Mouse (Mus musculus): Measurements from ENCODE around the gene Ache.
A peak's percentile ranks its signal among the peaks of the same experiment; 100 is the strongest.
"Not testable (repeated sequence)": the region's sequence is repeated elsewhere in the genome, so short reads cannot be mapped to it uniquely, and the experiment has no call there.

Ache gene

DNA sequence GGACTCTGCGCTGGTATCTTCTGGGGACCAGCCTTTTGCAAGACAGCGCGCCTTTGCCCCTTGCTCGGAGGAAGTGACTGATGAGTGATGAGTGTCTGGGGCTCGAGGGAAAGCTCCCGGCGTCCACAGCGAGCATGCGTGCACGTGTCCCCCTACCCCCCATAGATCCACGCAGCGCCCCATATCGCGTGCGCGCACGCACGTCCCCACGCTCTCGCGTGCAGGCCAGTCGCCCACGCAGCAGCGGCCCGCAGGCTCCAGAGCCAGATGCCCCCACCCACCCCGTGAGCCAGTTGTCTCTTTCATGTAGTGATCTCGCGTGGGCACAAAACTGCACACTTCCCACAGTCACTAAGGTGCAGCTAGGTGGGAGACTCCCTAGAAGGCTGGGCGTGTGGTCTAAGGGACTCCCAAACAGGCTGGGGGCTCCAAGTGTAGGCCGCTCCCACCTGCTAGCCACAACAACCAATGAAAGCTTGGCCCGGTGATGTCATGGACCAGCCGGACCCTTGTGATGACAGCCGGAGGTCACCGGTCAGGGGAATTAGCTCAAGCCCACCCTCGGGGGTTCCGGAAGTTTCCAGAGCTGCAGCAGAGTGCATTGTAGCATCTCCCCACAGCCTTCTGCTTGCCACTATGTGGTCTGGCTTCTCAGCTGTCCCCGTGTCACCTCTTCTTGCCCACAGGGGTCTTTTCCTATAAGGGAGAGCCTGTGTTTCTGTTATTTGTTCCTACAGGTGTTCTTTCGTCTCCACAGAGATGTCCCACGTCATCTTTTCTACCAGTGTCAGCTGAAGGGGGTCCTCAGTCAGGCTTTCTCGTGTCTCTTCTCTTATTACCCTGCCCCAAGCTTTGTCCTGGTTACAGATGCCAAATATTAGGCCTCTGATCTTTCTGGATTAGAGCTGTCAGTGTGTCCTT is at the start of gene Ache:
TSS of gene Ache (plus strand) at position 488 of the 921 bp plus-strand sequence.
- DNase-seq = peak; percentile 84 to 88

DNA sequence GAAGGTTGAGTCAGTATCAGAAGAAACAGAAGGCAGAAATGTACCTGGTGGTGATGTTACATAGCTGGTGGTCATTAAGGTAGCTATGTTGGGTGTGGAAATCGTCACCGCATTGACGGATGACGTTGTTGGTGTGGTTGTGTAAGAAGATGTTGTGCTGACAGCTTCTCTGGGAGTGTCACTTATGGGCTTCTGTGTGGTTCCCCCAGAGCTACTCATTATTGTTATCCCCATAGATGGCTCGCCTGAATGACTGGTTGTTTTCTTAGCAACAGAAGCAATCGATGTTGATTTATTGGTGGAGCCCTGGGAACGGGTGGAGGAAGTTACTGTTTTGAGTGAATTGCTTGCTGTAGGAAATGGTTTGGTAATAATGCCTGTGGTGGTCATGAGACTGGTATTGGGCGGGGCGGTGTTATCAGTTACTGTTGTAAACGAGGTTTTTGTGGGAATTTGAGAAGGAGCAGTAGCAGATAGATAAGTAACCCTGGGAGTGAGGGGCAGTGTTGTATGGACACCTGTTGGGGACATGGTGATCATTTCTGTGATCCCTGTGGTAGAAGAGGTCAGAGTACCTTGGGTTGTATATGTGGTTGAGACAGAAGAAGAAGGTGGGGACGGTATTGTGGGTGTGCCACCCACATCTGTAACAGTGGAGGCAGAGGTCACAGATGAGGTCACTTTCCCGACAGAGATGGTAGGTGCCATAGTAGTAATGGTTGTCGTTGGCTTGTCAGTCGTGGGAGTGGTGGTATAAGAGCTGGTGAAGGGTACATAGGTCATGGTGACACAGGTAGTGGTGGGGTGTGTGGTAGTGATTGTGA is 23.2 kb upstream of the Ache start:
- no peak for DNase-seq

- no peak for DNase-seq
Measured at GRCm38 (mm10) chr5:137264787-137265186, 22.5 kb upstream of the Ache start.

GRCm38 (mm10) chr5:137268131-137268910 is 19.0 kb upstream of the Ache start:
- DNase-seq = no peak

DNA sequence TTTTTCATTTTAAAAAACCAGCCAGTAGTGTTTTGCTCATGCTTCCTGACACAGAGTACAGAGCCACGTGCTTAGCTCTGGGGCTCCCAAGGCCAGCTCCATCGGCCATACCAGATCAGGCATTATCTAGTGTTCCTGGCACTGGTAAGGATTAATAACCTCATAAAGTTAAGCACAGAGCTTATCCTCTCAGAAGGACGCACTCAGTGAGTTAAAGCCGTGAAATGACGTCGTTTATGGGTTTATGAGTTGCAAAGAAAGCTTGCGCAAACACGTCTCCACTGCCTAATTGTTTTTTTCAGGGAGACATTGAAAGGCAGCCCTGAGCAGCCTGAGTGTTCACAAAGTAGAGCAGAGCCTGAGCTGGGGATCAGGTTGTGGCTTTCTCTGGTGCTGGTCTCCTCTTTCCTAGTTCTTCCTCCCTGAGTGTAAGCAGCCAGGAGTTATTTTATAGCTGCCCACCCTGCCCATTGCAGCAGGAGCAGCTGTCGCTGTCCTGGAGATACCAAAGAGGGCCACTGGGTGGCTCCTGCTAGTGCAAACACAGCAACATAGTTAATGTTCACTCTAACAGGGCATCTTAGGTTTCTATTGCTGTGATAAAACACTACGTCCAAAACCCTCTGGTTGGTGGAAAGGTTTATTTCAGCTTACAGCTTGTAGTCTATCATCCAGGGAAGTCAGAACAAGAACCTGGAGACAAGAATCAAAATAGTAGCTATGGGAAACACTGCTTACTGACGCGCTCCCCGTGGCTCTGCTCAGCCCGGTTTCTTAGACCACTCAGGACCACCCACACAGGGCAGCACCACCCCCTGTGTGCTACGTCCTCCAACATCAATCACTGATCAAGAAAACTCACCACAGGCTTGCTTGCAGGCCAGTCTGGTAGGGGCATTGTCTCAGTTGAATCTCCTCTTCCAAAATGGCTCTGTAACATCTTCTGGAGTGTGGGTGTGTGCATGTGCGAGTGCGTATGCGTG is 9.7 kb upstream of the Ache start:
- no peak for DNase-seq

DNA sequence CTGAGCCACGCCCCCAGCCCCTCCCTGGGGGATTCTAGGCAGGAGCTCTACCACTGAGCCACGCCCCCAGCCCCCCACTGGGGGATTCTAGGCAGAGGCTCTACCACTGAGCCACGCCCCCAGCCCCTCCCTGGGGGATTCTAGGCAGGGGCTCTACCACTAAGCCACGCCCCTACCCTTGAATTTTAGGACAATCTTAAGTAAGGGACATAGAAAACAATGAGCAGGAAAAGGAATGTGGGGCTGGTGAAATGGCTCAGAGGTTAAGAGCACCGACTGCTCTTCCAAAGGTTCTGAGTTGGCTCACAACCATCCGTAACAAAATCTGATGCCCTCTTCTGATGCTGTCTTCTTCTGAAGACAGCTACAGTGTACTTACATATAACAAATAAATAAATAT is 2.9 kb upstream of the Ache start:
- DNase-seq = not testable (repeated sequence)

- DNase-seq = peak; percentile 59 to 63
Measured at GRCm38 (mm10) chr5:137285045-137285444, 2.3 kb upstream of the Ache start.

- no peak for DNase-seq
Measured at GRCm38 (mm10) chr5:137285986-137286385, 1.3 kb upstream of the Ache start.

GRCm38 (mm10) chr5:137286655-137287031 is 676 bp upstream of the Ache start:
- DNase-seq = peak; percentile 96 to 97

GRCm38 (mm10) chr5:137287953-137288743 is 829 bp downstream of the Ache start:
- peak; percentile 67 to 69 for DNase-seq

GRCm38 (mm10) chr5:137288999-137289470 is 1.7 kb downstream of the Ache start:
- peak; percentile 61 to 69 for DNase-seq

DNA sequence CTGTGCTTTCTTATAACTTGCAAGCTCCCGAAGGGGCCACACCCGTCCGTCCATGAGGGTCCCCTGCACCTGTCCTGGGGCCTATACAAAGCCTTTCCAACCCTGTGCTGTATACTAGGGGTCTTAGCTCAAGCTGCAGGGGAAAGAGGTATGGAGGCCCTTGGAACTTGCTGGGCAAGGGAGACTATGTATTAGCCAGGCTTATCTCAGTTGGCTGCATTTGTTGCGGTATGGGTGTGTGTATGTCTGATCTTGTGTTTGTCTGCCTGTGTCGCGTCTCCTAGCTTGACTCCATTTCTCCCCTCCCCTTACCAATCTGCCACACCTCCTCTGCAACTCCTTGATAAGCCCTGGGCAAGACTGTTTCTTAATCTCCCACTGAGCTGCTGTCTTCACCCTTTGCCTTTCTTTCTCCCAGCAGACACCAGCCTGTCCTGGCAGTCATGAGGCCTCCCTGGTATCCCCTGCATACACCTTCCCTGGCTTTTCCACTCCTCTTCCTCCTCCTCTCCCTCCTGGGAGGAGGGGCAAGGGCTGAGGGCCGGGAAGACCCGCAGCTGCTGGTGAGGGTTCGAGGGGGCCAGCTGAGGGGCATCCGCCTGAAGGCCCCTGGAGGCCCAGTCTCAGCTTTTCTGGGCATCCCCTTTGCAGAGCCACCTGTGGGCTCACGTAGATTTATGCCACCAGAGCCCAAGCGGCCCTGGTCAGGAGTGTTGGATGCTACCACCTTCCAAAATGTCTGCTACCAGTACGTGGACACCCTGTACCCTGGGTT is 2.5 kb downstream of the Ache start:
- no peak for DNase-seq

- peak; percentile 67 to 76 for DNase-seq
Measured at GRCm38 (mm10) chr5:137290677-137291076, 3.4 kb downstream of the Ache start.

DNA sequence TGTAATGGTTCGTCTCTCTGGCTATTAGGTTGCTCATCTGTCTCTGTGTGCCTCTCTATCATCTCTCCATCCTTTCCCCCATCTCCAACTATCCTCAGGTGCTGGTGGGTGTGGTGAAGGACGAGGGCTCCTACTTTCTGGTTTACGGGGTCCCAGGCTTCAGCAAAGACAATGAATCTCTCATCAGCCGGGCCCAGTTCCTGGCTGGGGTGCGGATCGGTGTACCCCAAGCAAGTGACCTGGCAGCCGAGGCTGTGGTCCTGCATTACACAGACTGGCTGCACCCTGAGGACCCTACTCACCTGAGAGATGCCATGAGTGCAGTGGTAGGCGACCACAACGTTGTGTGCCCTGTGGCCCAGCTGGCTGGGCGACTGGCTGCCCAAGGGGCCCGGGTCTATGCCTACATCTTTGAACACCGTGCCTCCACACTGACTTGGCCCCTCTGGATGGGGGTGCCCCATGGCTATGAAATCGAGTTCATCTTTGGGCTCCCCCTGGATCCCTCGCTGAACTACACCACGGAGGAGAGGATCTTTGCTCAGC is 4.1 kb downstream of the Ache start:
- DNase-seq = no peak

GRCm38 (mm10) chr5:137293282-137293681 is 6.0 kb downstream of the Ache start:
- DNase-seq = peak; percentile 77 to 85

- DNase-seq = peak; percentile 94 to 96
Measured at GRCm38 (mm10) chr5:137293839-137294743, 6.8 kb downstream of the Ache start, which contains the start of gene Ufsp1. Ufsp1 (plus strand) TSS chr5:137294629.

GRCm38 (mm10) chr5:137294744-137295093 is 7.4 kb downstream of the Ache start:
- no peak for DNase-seq

DNA sequence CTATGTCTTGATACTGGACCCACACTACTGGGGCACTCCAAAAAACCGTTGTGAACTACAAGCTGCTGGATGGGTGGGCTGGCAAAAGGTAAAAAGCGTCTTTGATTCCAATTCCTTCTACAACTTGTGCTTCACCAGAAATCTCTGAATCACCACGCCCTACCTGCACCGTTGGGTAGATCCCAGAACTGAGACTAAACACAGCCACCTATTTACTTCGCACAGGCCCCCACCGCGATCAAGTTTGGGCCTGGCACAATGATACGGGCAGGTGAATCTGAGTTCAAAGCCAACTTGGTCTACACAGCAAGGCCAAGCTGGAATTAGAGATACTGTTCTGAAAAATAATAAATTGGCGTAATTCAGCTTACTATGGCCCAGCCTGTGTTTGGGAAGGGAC is 8.0 kb downstream of the Ache start:
- DNase-seq = no peak

Measured in cerebellum, postnatal 36 days (tissue).